Mouse (Mus musculus): ENCODE measurements at regions not wholly inside any gene's neighbourhood (a gene's known extent, or its start where the extent isn't known, plus 50 kb on each side); places are given as distances from the start of the nearest gene placed in this dataset.

- DNase-seq (ENCODE audit: low spot score) = no peak
Measured at GRCm38 (mm10) chr1:69376923-69377706, 269.3 kb upstream of the Erbb4 start.

DNA sequence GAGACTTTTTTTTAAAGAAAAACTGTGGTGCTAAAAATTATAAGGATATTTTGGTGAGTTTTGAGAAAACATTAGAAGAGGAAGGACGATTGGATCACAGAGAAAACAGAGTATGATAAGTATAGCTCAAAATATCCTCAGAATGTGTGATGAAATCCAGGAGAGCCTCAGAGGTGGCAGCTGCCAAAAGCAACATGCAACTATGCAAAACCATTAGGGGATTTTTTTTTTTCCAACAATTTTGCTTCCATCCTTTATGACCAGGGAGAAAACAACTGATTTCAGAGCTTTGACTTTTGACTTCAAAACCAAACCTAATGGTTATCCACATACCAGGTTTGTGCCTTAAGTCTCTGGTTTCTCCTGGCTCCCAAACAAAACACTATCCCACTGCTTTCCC is 267.4 kb upstream of the Erbb4 start:
- DNase-seq (ENCODE audit: low spot score) = no peak

GRCm38 (mm10) chr1:69370078-69370477 is 262.2 kb upstream of the Erbb4 start:
- peak; percentile 3 for DNase-seq (ENCODE audit: low spot score)

GRCm38 (mm10) chr1:69367531-69367930 is 259.7 kb upstream of the Erbb4 start:
- DNase-seq (ENCODE audit: low spot score) = peak; percentile 56

DNA sequence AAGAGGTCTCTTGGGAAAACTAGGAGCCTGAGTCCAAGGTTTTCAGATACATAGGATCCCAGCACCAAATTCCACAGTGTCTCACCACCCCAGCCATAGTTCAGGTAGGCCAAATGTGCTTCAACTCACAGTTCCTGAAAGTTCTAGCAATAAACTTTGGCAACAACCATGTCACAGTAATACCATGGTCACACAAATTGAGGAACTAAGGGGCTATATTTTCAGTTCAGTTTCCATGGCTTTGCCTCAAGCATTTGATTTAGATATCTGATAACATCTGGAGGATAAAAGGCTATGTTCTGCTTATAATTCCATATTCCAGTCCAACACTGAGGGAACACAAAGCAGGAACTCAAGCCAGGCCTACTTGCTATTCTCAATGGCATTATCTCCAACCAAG is 256.2 kb upstream of the Erbb4 start:
- no peak for DNase-seq (ENCODE audit: low spot score)

- DNase-seq (ENCODE audit: low spot score) = no peak
Measured at GRCm38 (mm10) chr1:69357548-69357947, 249.7 kb upstream of the Erbb4 start.

- DNase-seq (ENCODE audit: low spot score) = no peak
Measured at GRCm38 (mm10) chr1:69350417-69350816, 242.6 kb upstream of the Erbb4 start.

DNA sequence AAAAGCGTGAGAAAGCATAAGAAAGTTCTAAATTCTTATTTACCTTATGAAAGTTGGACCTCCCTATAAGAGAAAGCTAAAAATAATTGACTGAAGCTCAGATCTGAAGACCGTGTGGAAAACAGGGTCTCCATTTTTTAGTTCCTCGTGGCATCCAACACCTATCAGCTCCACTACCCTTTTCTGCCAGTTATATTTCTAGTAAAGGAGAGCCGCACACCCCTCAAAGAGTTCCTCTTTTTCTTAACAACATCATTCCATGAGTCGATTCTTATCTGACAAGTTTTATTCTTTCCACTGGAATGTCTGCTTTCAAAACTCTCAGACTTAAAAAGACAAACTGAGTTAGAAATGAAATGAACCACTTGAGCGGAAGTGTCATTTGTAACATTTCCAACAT is 242.0 kb upstream of the Erbb4 start:
- no peak for DNase-seq (ENCODE audit: low spot score)

- no peak for DNase-seq (ENCODE audit: low spot score)
Measured at GRCm38 (mm10) chr1:69342100-69342499, 234.2 kb upstream of the Erbb4 start.

- no peak for DNase-seq (ENCODE audit: low spot score)
Measured at GRCm38 (mm10) chr1:69340481-69340880, 232.6 kb upstream of the Erbb4 start.

DNA sequence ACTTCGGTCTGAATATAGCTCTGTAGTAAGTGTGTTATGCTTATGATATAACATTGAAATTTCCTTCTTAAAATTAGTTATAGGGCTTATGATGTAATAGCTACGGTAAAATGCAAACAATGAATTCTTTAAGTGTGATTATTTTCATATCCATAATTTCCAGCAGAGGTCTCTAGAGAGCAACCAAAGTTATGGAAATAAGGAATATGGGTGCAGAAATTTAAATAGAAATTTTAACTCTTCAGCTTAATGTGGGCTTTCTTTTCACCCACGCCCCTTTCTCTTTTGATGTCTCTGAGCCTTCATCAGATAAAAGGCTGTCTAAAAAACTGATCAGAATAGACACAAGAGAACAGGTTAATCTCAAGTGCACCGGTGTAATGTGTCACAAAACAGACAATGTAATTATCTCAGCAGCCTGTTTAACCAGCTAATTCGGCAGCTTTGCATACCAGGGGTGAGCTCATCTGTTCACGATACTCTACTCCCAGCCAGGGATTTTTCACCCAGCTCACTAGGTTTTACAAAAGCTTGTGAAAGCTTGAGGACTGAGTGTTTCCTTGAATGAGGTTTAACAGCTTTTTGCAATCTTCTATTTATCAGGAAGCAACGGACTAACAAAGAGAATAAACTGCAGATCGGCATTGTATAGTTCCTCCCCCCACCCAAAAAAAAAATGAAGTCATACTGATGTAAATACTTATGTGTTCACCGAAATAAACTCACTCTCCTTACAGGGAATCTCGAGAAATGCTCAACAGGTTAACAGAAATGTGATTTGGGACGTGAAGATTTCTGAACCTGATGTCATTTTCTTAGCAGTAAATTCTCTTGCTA is 223.8 kb upstream of the Erbb4 start:
- no peak for DNase-seq (ENCODE audit: low spot score)

DNA sequence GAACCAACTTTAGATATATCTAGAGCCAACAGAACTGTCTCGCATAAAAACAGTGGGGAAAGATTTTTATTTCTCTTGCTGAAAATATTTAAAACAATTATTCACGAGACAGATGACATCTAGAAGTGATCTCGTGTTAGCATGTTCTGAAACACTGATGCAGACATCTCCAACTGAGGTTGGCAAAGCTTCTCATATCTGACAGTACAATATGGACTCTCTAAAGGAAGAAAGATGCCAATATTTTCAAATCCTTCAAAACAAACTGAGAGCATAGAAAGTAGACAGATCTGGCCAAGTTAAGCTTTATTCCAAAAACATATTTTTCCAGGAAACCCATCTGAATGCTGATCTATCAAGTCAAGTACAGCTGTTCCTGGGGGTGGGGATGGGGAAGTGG is 221.5 kb upstream of the Erbb4 start:
- no peak for DNase-seq (ENCODE audit: low spot score)

DNA sequence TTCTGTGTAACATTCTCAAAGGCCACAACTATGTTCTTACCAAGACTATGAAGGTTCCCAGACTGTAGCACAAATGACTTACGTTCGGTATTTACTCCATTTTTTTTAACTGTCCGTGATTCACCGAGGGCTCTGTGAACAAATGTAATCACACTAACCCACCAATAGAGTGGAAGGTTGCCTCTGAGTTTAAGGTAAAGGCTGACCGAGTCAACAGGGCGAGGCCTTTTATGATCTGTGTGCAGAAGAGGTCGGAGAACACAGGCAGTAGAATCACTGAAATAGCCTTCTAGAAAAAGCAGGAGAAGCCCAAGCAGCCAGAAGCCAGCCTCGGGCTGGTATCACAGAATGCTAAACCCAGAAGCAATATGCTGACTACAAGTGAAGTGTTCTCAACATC is 218.9 kb upstream of the Erbb4 start:
- DNase-seq (ENCODE audit: low spot score) = peak; percentile 8

DNA sequence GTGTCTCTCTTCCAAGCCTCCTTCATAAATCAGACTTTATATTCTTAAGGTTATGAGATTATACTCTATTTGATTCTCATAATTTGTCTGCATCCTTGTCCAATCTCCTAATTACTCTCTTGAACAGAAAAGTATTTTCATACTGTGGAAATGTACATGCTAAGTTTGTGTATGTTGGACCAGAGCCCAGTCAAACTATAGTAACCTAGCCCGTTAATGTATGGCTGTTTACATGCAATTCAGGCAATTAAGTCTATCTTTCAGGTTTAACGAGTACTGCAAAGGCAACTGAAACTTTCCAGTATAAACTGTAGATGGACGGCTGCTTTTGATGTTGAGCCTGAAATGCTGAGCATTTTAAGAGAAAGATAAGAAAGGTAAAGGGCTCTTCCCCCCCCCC is 211.7 kb upstream of the Erbb4 start:
- no peak for DNase-seq (ENCODE audit: low spot score)

DNA sequence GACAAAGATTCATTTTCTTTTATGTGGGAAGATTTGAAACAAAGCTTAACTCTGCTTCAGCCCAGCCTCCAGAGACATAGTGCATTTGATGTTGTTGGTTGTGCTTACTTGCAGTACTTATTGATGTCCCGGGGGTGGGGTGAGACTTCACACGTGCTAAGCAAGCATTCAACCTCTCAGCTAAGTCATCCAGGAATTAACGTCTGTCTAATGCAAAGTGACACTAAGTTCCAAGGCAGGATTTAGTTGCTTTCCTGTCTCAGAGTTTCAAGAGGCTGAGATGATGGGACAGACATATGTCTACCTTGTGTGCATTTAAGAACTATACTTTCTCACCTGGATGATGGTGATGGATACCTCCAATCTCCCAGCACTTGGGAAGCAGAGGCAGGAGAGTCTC is 189.0 kb upstream of the Erbb4 start:
- DNase-seq (ENCODE audit: low spot score) = no peak

GRCm38 (mm10) chr1:69291329-69291728 is 183.5 kb upstream of the Erbb4 start:
- DNase-seq (ENCODE audit: low spot score) = no peak

DNA sequence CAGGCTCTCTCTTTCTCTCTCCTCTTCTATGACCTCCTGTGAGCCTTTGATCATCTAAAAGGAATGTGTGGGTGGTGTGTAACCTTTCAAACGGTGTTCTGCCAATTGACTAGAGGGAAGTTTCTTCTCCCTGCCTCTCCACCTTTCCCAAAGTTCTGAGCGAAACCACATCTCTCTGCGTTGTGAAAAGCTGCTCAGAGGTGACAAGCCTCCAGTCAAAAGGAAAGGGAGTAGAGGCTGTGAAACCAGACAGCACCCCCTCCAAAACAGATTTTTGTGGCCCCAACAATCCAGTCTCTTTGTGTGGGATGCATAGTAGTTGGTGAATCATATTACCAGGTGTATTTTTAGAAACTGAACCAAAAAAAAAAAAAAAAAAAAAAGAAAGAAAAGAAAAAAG is 178.5 kb upstream of the Erbb4 start:
- no peak for DNase-seq (ENCODE audit: low spot score)

- no peak for DNase-seq (ENCODE audit: low spot score)
Measured at GRCm38 (mm10) chr1:69277428-69277827, 169.6 kb upstream of the Erbb4 start.

DNA sequence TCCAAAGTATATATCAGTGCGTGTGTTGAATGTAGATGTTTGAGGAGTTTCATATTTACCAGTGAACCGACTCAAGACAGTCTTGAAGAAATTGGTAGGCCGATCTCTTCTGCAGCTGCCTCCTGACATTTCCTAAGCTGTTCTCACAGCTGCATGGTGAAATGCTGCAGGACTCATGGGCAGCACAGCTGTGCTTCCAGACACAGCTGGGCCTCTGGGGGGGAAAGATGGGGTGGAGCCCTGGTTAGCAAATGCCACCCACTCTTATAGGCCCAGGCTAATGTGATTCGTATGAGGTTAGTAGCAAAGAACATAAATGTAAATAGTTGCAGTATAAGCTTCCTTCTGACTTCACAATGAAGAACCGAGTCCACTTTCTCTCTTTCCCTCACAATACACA is 139.8 kb upstream of the Erbb4 start:
- DNase-seq (ENCODE audit: low spot score) = no peak

DNA sequence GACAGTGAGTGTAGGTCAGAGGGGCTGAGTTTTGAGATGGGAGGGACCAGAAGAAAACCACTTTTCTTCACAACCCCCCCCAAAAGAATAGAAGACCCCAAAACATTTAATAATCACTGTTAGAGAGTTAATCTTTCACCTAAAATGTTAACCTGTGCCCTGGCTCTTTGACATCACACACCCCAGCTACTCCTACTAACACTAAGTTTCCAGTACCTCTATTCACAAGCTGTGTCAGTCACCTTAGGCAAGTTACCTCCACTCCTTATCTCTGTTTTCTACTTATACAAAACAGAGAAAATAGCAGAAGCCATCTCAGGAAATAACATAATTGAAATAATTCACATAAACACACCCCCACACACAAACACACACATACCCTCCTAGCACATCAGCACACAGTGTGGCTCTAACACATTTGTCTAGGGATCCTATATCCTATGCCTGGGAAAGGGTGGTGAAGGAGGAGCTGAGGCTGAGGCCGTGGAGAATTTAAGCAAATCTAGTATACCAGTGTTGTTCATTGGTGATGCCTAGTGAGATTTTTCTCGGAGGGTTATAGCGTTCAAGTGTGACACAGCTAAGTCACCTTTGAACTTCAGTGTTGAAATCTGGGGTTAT is 134.5 kb upstream of the Erbb4 start:
- no peak for DNase-seq (ENCODE audit: low spot score)

- peak; percentile 65 for DNase-seq (ENCODE audit: low spot score)
Measured at GRCm38 (mm10) chr1:69241502-69242214, 133.8 kb upstream of the Erbb4 start.

DNA sequence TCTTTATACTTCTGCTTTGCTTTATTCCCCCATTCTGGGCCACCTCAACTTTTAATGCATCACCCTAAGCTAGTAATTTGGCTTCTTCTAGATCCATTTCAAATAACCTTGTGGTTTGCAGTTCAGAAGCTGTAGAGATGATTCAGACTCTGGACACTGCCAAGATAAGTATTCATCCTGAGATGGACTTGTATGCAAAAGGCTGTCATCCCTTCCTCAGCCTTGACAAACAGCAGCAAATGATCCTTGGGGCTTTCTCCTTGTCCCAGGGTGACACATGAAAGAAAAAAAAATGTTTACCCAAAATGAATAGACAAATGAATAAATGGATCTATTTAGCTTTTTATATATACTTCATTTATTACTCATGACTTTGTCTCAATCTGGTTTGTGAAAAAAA is 120.0 kb upstream of the Erbb4 start:
- no peak for DNase-seq (ENCODE audit: low spot score)

Data from urinary bladder, postnatal 14 days (tissue).